Mouse (Mus musculus) embryonic facial prominence, embryonic 12.5 days (tissue): ENCODE data around the gene Olfr1290. TPM values are rescaled to one million over a fixed set of nuclear protein-coding genes. Genes with fewer than 3 reads are reported as not detected.

Experiments used
- ATAC-seq: fragments of 200-750 bp; cut with Nextera tagmentation; 2 replicates; pipeline ENCODE4 v1.8.0; 2017; ENCODE audit not compliant: insufficient number of reproducible peaks, insufficient read depth, low FRiP score, low TSS enrichment
- H3K27ac ChIP-seq: fragments of 300-500 bp; sonication (generic); 2 replicates; pipeline ENCODE4 v1.5.1; 2016; ENCODE audit warnings: mild to moderate bottlenecking
- H3K27me3 ChIP-seq: fragments of 300-500 bp; sonication (generic); 2 replicates; pipeline ENCODE4 v1.6.1; 2016; ENCODE audit warnings: mild to moderate bottlenecking, moderate library complexity
- H3K36me3 ChIP-seq: fragments of 300-500 bp; sonication (generic); 2 replicates; pipeline ENCODE4 v1.6.1; 2016; ENCODE audit warnings: mild to moderate bottlenecking
- H3K4me1 ChIP-seq: fragments of 300-500 bp; sonication (generic); 2 replicates; pipeline ENCODE4 v1.6.1; 2016
- H3K4me2 ChIP-seq: fragments of 300-500 bp; sonication (generic); replicated peaks from 2 replicates; pipeline ENCODE4 v1.6.1; 2016; ENCODE audit warnings: mild to moderate bottlenecking, moderate library complexity
- H3K4me3 ChIP-seq: fragments of 300-500 bp; sonication (generic); 2 replicates; pipeline ENCODE4 v1.5.1; 2016; ENCODE audit warnings: mild to moderate bottlenecking
- H3K9ac ChIP-seq: fragments of 300-500 bp; sonication (generic); 2 replicates; pipeline ENCODE4 v1.6.1; 2016; ENCODE audit warnings: mild to moderate bottlenecking, moderate library complexity
- H3K9me3 ChIP-seq: fragments of 300-500 bp; sonication (generic); 2 replicates; pipeline ENCODE4 v1.6.1; 2016; ENCODE audit warnings: mild to moderate bottlenecking, moderate library complexity
- WGBS: fragments of 180-500 bp; shearing (Covaris S2); methylation state at CpG from one replicate; pipeline ENCODE4 v1.1.7; 2016; 5-methylcytosine and 5-hydroxymethylcytosine counted together
- polyA plus RNA-seq: library from polyadenylated mRNA; unstranded; fragments of >200 nt; fragmentation: Nextera tagmentation; extraction: Ambion mirVana; gene quantifications from 2 replicates; pipeline ENCODE4 v1.2.1, GENCODE M21; 2016

Olfr1290 gene
- polyA plus RNA-seq: not detected in 2 replicates

GRCm38 (mm10) chr2:111493729-111494128, at the start of gene Olfr1290:
Gene Olfr1290, minus strand, starts transcription at chr2:111493829.
- Histone ChIP-seq H3K27me3 (no peaks in the 10 kb centered on the region), H3K4me3 (no peak within 1 kb of the TSS), H3K36me3 (no peaks in the 10 kb centered on the region), H3K9me3 (no peaks in the 10 kb centered on the region), H3K4me2 (no peak within 1 kb of the TSS), H3K27ac (no peak within 1 kb of the TSS), H3K9ac (no peak within 1 kb of the TSS), H3K4me1 (no peaks in the 10 kb centered on the region)
- 79% methylated on average over 5 of the region's 5 CpGs for WGBS
- ATAC-seq: no peak

DNA sequence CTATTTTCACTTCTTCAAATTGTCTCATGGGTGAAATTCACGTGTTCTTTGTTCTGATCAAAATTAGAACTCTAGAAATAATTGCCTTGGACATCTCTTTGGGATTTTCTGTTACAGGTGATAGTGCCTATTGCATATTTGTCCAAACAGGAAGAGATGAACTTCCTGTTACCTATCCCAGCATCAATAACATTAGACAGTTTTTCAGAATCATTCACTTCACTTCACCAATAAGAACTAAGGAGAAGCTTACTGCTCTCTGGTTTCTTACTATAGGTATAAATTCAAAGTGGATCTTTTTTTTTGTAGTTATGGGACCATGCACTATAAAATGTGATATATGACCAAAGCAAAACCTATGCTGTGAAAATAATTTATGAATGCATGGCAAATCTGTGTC, 46.6 kb upstream of the Olfr1290 start, which contains the start of gene Olfr1294:
TSS of gene Olfr1294 (minus strand) at position 101 of the 400 bp plus-strand sequence.
- WGBS: 51% methylated on average over 1 of the region's 1 CpGs

GRCm38 (mm10) chr2:111524903-111525302, 31.3 kb upstream of the Olfr1290 start, which contains the start of gene Olfr1293-ps:
Gene Olfr1293-ps, plus strand, starts transcription at chr2:111525203.
- no peak within 1 kb of the TSS for H3K9ac ChIP-seq
- no peak within 1 kb of the TSS for H3K4me3 ChIP-seq
- 93% methylated on average over 1 of the region's 1 CpGs for whole genome bisulfite sequencing
- H3K36me3 ChIP-seq: no peaks in the 10 kb centered on the region
- H3K4me1 ChIP-seq: no peaks in the 10 kb centered on the region
- 0 out of 2 replicates have a peak, but pooled peaks cover 3% of the 10 kb centered on the region for H3K9me3 ChIP-seq
- H3K27ac ChIP-seq: no peak within 1 kb of the TSS
- H3K4me2 ChIP-seq: no peak within 1 kb of the TSS
- ATAC-seq: no peak
- H3K27me3 ChIP-seq: no peaks in the 10 kb centered on the region

More for the DNA sequence above, 46.6 kb upstream of the Olfr1290 start, which contains the start of gene Olfr1294:
- H3K27me3 ChIP-seq: no peaks in the 10 kb centered on the region
- no peak within 1 kb of the TSS for H3K4me3 ChIP-seq
- ATAC-seq: no peak
- H3K4me1 ChIP-seq: no peaks in the 10 kb centered on the region
- no peak within 1 kb of the TSS for H3K27ac ChIP-seq
- no peak within 1 kb of the TSS for H3K9ac ChIP-seq
- no peak within 1 kb of the TSS for H3K4me2 ChIP-seq
- H3K36me3 ChIP-seq: no peaks in the 10 kb centered on the region
- H3K9me3 ChIP-seq: no peaks in the 10 kb centered on the region

- Histone ChIP-seq H3K4me2 (no peak overlapping the region), H3K27ac (no peak overlapping the region), H3K9ac (no peak overlapping the region), H3K4me3 (no peak overlapping the region), H3K9me3 (0 out of 2 replicates have a peak, but pooled peaks cover 3% of the 10 kb centered on the region), H3K4me1 (no peaks in the 10 kb centered on the region), H3K36me3 (no peaks in the 10 kb centered on the region), H3K27me3 (no peaks in the 10 kb centered on the region)
- ATAC-seq: no peak
- 89% methylated on average over 10 of the region's 10 CpGs for WGBS
These were observed 23.8 kb upstream of the Olfr1290 start for GRCm38 (mm10) chr2:111517451-111517850.

GRCm38 (mm10) chr2:111496880-111497279, 3.3 kb upstream of the Olfr1290 start, which contains the start of gene Olfr1291-ps1:
Gene Olfr1291-ps1, plus strand, starts transcription at chr2:111497180.
- no peak within 1 kb of the TSS for H3K9ac ChIP-seq
- no peak for ATAC-seq
- no peaks in the 10 kb centered on the region for H3K4me1 ChIP-seq
- no peaks in the 10 kb centered on the region for H3K36me3 ChIP-seq
- no peak within 1 kb of the TSS for H3K4me2 ChIP-seq
- H3K4me3 ChIP-seq: no peak within 1 kb of the TSS
- no peak within 1 kb of the TSS for H3K27ac ChIP-seq
- H3K9me3 ChIP-seq: no peaks in the 10 kb centered on the region
- 77% methylated on average over 3 of the region's 3 CpGs for WGBS
- no peaks in the 10 kb centered on the region for H3K27me3 ChIP-seq

- Histone ChIP-seq H3K4me1 (no peaks in the 10 kb centered on the region), H3K4me3 (no peak within 1 kb of the TSS), H3K27me3 (no peaks in the 10 kb centered on the region), H3K9ac (no peak within 1 kb of the TSS), H3K36me3 (no peaks in the 10 kb centered on the region), H3K4me2 (no peak within 1 kb of the TSS), H3K27ac (no peak within 1 kb of the TSS), H3K9me3 (no peaks in the 10 kb centered on the region)
- WGBS: 77% methylated on average over 1 of the region's 1 CpGs
- no peak for ATAC-seq
These were observed 13.1 kb downstream of the Olfr1290 start, which contains the start of gene Olfr1289 for GRCm38 (mm10) chr2:111480519-111480918. Gene Olfr1289, plus strand, starts transcription at chr2:111480819.

DNA sequence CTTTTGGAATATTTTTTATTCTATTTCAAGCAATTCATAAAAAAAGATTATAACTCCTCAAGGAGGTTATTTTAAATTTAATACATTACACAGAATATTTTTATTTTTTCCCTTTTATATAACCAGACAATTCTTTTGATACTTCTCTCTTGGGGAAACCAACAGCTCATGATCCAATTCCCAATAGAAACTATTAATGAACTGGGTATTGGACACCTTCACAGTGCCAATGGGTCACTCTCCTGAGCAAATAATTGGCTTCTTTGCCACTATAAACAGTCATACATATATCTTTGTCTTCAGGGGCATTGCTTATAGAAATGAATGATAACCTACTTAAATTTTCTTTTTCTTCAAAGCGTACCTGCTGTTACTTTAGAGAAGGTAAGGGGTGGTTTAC, 19.8 kb downstream of the Olfr1290 start, which contains the start of gene Olfr1288:
TSS of gene Olfr1288 (plus strand) at position 301 of the 400 bp plus-strand sequence.
- Histone ChIP-seq H3K27me3 (no peaks in the 10 kb centered on the region), H3K4me2 (no peak within 1 kb of the TSS), H3K9me3 (no peaks in the 10 kb centered on the region), H3K9ac (no peak within 1 kb of the TSS), H3K36me3 (no peaks in the 10 kb centered on the region), H3K4me3 (no peak within 1 kb of the TSS), H3K4me1 (no peaks in the 10 kb centered on the region), H3K27ac (no peak within 1 kb of the TSS)
- no peak for ATAC-seq
- 90% methylated on average over 1 of the region's 1 CpGs for WGBS

DNA sequence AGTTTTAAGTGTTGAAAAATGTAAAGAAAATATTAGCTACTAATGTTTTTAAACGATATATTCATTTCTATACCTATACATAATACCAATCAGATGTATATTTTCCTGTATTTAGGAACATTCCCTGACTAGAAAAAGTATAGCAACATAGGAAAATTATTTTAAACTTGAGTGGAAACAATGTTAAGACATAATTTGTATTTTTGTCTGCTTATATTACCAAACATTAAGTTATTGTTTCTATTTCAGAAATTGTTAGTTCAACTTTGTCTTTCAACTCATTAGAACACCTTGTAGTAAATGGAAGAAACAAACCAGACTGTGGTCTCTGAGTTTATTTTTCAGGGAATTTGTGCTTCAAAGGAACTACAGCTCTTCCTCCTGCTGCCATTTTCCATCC, 44.8 kb downstream of the Olfr1290 start, which contains the start of gene Olfr1287:
TSS of gene Olfr1287 (plus strand) at position 301 of the 400 bp plus-strand sequence.
- Histone ChIP-seq H3K36me3 (no peaks in the 10 kb centered on the region), H3K27me3 (no peaks in the 10 kb centered on the region), H3K4me2 (no peak within 1 kb of the TSS), H3K27ac (no peak within 1 kb of the TSS), H3K9ac (no peak within 1 kb of the TSS), H3K4me1 (no peaks in the 10 kb centered on the region), H3K9me3 (no peaks in the 10 kb centered on the region), H3K4me3 (no peak within 1 kb of the TSS)
- whole genome bisulfite sequencing: 65% methylated on average over 1 of the region's 1 CpGs
- ATAC-seq: no peak

Other genes starting within 250 kb of the Olfr1290 start
- not detected in 2 replicates for gene Olfr1276, start 239.3 kb downstream of the Olfr1290 start, polyA plus RNA-seq
- gene Olfr1277, start 219.7 kb downstream of the Olfr1290 start, polyA plus RNA-seq: not detected in 2 replicates
- gene Olfr1278, start 203.7 kb downstream of the Olfr1290 start, polyA plus RNA-seq: not detected in 2 replicates
- not detected in 2 replicates for gene Olfr1279, start 193.2 kb downstream of the Olfr1290 start, polyA plus RNA-seq
- not detected in 2 replicates for gene Olfr1280, start 179.8 kb downstream of the Olfr1290 start, polyA plus RNA-seq
- not detected in 2 replicates for gene Olfr1281, start 167.3 kb downstream of the Olfr1290 start, polyA plus RNA-seq
- not detected in 2 replicates for gene Olfr1282, start 157.8 kb downstream of the Olfr1290 start, polyA plus RNA-seq
- gene Olfr1283, start 127.0 kb downstream of the Olfr1290 start, polyA plus RNA-seq: not detected in 2 replicates
- gene Olfr1284, start 118.3 kb downstream of the Olfr1290 start, polyA plus RNA-seq: not detected in 2 replicates
- not detected in 2 replicates for gene Olfr1286, start 70.7 kb downstream of the Olfr1290 start, polyA plus RNA-seq
- not detected in 2 replicates for gene Olfr1287, start 44.7 kb downstream of the Olfr1290 start, polyA plus RNA-seq
- gene Olfr1288, start 19.7 kb downstream of the Olfr1290 start, polyA plus RNA-seq: not detected in 2 replicates
- gene Olfr1289, start 13.0 kb downstream of the Olfr1290 start, polyA plus RNA-seq: not detected in 2 replicates
- not detected in 2 replicates for gene Olfr1291-ps1, start 3.4 kb upstream of the Olfr1290 start, polyA plus RNA-seq
- gene Olfr1293-ps, start 31.4 kb upstream of the Olfr1290 start, polyA plus RNA-seq: not detected in 2 replicates
- gene Olfr1294, start 46.5 kb upstream of the Olfr1290 start, polyA plus RNA-seq: not detected in 2 replicates
- not detected in 2 replicates for gene Olfr1295, start 75.9 kb upstream of the Olfr1290 start, polyA plus RNA-seq
- not detected in 2 replicates for gene Olfr1297, start 132.7 kb upstream of the Olfr1290 start, polyA plus RNA-seq
- gene Olfr1298, start 155.4 kb upstream of the Olfr1290 start, polyA plus RNA-seq: not detected in 2 replicates
- gene Olfr1299, start 167.6 kb upstream of the Olfr1290 start, polyA plus RNA-seq: not detected in 2 replicates